Mouse (Mus musculus) liver, postnatal 0 days (tissue): ENCODE measurements around the gene Cdc42se1.

Experiments used
- CTCF ChIP-seq: sonication (generic); IDR thresholded peaks from 2 replicates; pipeline ENCODE4 v1.5.1; 2016; ENCODE audit warnings: antibody characterized with exemption, low read depth
- EP300 ChIP-seq: IDR thresholded peaks from 2 replicates; pipeline ENCODE4 v1.6.1; 2016; ENCODE audit warnings: antibody characterized with exemption, low read depth, mild to moderate bottlenecking

DNA sequence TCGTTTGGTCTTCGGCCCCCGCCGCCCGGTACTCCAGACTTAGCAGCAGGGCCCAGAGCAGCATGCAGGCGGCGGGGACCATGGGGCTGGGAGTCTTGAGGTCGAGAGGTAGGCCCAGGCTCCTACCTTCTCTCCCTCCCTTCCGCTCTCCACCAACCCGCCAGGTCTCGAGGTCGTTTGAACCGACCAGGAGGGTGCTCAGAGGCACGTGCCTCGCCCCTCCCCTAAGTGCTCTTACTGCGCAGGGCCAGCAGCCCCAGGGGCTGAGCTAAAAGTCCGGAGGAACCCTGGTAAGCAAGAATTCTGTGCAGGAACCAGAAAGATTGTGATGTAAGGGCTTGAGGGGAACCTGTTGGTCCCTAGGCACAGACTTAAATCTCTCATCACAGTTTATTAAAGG is 12.4 kb downstream of the Cdc42se1 start:
- TF ChIP-seq CTCF, result no peak
- TF ChIP-seq EP300, result no peak
